Mouse (Mus musculus) liver, adult 2 months (tissue): ENCODE results near the gene Fam124a.

Source experiments
- CTCF ChIP-seq: fragments of 200-500 bp; IDR thresholded peaks from 2 replicates; pipeline ENCODE4 v1.5.1; 2011; ENCODE audit warnings: low read depth, low read length, control low read depth
- POLR2A ChIP-seq: fragments of 200-500 bp; IDR thresholded peaks from 2 replicates; pipeline ENCODE4 v1.6.1; 2011; ENCODE audit warnings: low read length, control low read depth; ENCODE audit not compliant: insufficient read depth; ENCODE audit errors: extremely low read depth

- TF ChIP-seq POLR2A (no peak), CTCF (no peak)
Measured at GRCm38 (mm10) chr14:62600109-62600522, 44.6 kb downstream of the Fam124a start.
